Mouse (Mus musculus) E14TG2a.4 (cell line): ENCODE data around the gene Slx1b.
A peak's percentile ranks its signal among the peaks of the same experiment; 100 is the strongest.
"Not testable (repeated sequence)": the region's sequence is repeated elsewhere in the genome, so short reads cannot be mapped to it uniquely, and the experiment has no call there.

ENCODE experiments used
- H3K27me3 ChIP-seq: 2 replicates; pipeline ENCODE4 v1.6.1; 2014; ENCODE audit warnings: low read length, control low read depth; ENCODE audit not compliant: insufficient read depth
- H3K36me3 ChIP-seq: 2 replicates; pipeline ENCODE4 v1.6.1; 2014; ENCODE audit warnings: low read length, control low read depth; ENCODE audit not compliant: insufficient read depth
- H3K4me1 ChIP-seq: replicated peaks from 2 replicates; pipeline ENCODE4 v1.6.1; 2014; ENCODE audit warnings: low read depth, low read length, control low read depth
- H3K4me3 ChIP-seq: replicated peaks from 2 replicates; pipeline ENCODE4 v1.5.1; 2014; ENCODE audit warnings: mild to moderate bottlenecking, low read length
- H3K9me3 ChIP-seq: 2 replicates; pipeline ENCODE4 v1.6.1; 2014; ENCODE audit warnings: low read length, control low read depth
- CTCF ChIP-seq: conservative IDR thresholded peaks from 2 replicates; pipeline ENCODE4 v1.5.1; 2014; ENCODE audit warnings: low read length
- NANOG ChIP-seq: IDR thresholded peaks from 2 replicates; pipeline ENCODE4 v1.6.1; 2014; ENCODE audit warnings: borderline replicate concordance, low read length, mixed read lengths
- POU5F1 ChIP-seq: IDR thresholded peaks from 2 replicates; pipeline ENCODE4 v1.6.1; 2014; ENCODE audit warnings: low read length, borderline replicate concordance

Slx1b gene

DNA sequence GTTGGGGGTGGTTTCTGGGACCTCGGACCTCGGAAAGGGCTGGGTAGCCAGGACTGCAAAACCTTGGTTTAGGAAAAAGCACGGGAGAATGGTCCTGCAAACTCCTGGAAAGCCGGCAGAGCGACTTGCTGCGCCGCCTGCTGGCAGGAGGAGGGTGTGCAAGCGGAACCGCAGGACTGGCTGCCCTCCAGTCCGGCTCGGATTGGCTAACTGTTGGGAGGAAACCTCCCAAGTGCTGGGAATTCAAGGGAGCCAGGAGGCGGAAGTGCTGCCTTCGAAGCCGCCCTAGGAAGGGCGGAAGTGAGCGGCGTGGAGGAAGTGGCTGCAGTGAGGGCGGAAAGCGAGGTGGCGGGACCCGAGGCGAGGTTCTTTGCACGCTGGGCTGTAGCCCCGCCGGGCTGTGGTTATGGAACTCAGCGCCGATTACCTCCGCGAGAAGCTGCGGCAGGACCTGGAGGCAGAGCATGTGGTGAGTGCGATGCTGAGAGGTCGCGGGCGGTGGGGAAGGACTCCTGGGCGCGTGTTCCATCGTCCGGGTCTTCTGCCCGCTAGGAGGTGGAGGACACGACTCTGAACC lies at the start of gene Slx1b:
TSS of gene Slx1b (minus strand) at position 154 of the 577 bp plus-strand sequence.
- no peaks in the 10 kb centered on the region for H3K9me3 ChIP-seq
- H3K4me3 ChIP-seq = peak within 1 kb of the TSS; percentile 98
- no peaks in the 10 kb centered on the region for H3K27me3 ChIP-seq
- TF ChIP-seq CTCF = peak; percentile 98
- no peak for TF ChIP-seq POU5F1
- H3K4me1 ChIP-seq = peaks cover 74% of the 10 kb centered on the region
- peaks cover 66% of the 10 kb centered on the region for H3K36me3 ChIP-seq

DNA sequence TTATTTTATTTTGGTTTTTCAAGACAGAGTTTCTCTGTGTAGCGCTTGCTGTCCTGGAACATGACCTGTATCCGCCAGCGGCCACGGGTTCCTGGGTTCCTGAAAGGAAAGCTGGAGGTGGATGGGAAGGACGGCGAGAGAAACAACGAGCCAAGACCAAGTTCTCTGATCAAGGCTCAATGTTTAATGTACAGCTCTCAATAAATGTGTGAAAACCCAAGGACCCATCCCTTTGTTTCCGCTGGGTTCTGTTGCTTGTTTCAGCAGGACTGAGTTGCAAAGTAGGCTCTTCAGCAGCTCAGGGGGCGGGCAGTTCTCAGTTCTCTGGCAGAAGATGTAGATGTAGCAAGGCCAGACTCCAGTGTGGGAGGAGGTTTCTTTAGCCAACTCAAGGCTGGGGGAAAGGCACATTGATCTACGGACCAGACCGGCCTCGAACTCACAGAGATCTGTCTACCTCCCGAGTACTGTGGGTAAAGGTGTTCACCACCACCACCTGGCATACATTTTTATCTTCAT lies 46.4 kb upstream of the Slx1b start:
- peaks cover 45% of the 10 kb centered on the region for H3K4me1 ChIP-seq
- TF ChIP-seq POU5F1 (no peak), NANOG (no peak), CTCF (no peak)
- no peaks in the 10 kb centered on the region for H3K36me3 ChIP-seq
- H3K4me3 ChIP-seq = no peak overlapping the region
- H3K9me3 ChIP-seq = no peaks in the 10 kb centered on the region
- H3K27me3 ChIP-seq = 0 out of 2 replicates have a peak, but pooled peaks cover 11% of the 10 kb centered on the region

GRCm38 (mm10) chr7:126741452-126741851 lies 45.9 kb upstream of the Slx1b start:
- TF ChIP-seq NANOG (no peak), CTCF (no peak), POU5F1 (no peak)
- no peaks in the 10 kb centered on the region for H3K9me3 ChIP-seq
- H3K4me3 ChIP-seq = no peak overlapping the region
- H3K27me3 ChIP-seq = 0 out of 2 replicates have a peak, but pooled peaks cover 11% of the 10 kb centered on the region
- H3K4me1 ChIP-seq = peaks cover 39% of the 10 kb centered on the region
- H3K36me3 ChIP-seq = no peaks in the 10 kb centered on the region

DNA sequence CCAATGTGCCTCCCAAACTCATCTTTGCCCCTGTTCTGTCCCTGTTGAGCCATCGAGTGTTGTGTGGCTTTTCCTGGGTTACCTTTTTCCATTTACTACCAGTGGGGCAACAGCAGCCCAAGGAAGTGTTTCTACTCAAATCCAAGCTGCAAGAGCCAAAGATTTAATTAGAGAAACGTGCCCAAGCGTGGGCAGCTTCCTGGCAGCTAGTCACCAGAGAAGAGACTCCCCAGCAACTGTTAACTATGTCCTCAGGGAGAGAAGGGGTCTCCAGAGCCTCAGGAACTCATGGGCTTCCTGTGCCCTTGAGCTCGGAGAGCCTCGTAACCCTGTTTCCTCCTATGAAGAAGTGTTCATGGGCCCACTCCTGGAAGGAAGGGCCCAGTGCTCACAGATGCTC lies 45.4 kb upstream of the Slx1b start:
- Histone ChIP-seq H3K9me3 (no peaks in the 10 kb centered on the region), H3K36me3 (no peaks in the 10 kb centered on the region), H3K4me1 (peaks cover 34% of the 10 kb centered on the region), H3K4me3 (no peak overlapping the region), H3K27me3 (0 out of 2 replicates have a peak, but pooled peaks cover 11% of the 10 kb centered on the region)
- TF ChIP-seq POU5F1 (no peak), NANOG (no peak), CTCF (no peak)

GRCm38 (mm10) chr7:126740132-126740735 lies 44.6 kb upstream of the Slx1b start:
- H3K4me3 ChIP-seq = peak overlapping the region; percentile 43
- H3K36me3 ChIP-seq = no peaks in the 10 kb centered on the region
- H3K27me3 ChIP-seq = 0 out of 2 replicates have a peak, but pooled peaks cover 11% of the 10 kb centered on the region
- H3K9me3 ChIP-seq = no peaks in the 10 kb centered on the region
- H3K4me1 ChIP-seq = peaks cover 40% of the 10 kb centered on the region
- no peak for TF ChIP-seq POU5F1
- no peak for TF ChIP-seq NANOG
- no peak for TF ChIP-seq CTCF

- 0 out of 2 replicates have a peak, but pooled peaks cover 11% of the 10 kb centered on the region for H3K27me3 ChIP-seq
- TF ChIP-seq NANOG (no peak), CTCF (no peak), POU5F1 (no peak)
- H3K36me3 ChIP-seq = no peaks in the 10 kb centered on the region
- H3K4me1 ChIP-seq = peaks cover 35% of the 10 kb centered on the region
- H3K9me3 ChIP-seq = no peaks in the 10 kb centered on the region
- peak overlapping the region; percentile 43 for H3K4me3 ChIP-seq
These were observed 44.0 kb upstream of the Slx1b start for GRCm38 (mm10) chr7:126739551-126739950.

GRCm38 (mm10) chr7:126736122-126736521 lies 40.5 kb upstream of the Slx1b start:
- TF ChIP-seq POU5F1 = no peak
- TF ChIP-seq CTCF = no peak
- TF ChIP-seq NANOG = no peak
- Histone ChIP-seq H3K9me3 (no peaks in the 10 kb centered on the region), H3K4me1 (peaks cover 27% of the 10 kb centered on the region), H3K27me3 (0 out of 2 replicates have a peak, but pooled peaks cover 11% of the 10 kb centered on the region), H3K4me3 (no peak overlapping the region), H3K36me3 (no peaks in the 10 kb centered on the region)

DNA sequence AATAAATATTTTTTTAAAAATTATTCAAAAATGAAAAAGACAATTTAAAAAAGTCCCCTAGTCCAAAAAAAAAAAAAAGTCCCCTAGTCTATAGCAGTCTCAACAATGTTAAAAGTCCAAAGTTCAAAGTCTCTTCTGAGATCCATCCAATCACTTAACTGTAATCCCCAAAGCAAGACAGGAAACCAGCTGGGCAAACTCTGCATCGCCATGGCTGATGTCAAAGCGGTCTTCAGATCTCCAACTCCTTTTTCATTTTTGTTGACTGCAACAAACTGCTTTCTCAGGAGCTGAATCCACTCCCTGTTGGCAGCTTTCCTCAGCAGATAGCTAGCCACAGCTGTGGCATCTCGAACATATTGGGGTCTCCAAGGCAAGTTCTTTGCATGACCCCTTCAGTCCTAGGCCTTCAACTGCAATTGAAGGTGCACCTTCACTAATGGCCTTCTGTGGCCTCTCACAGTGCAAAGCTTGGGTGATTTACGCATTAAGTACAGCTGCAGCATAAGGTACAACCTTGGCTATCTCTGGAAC lies 34.7 kb upstream of the Slx1b start:
- H3K36me3 ChIP-seq, H3K4me1 ChIP-seq, H3K9me3 ChIP-seq, H3K4me3 ChIP-seq, H3K27me3 ChIP-seq: not testable (repeated sequence)
